Mouse (Mus musculus) cerebellum, adult 2 months (tissue): Measurements from ENCODE around the gene Gm4869.

Experiments used
- CTCF ChIP-seq: fragments of 200-500 bp; IDR thresholded peaks from 2 replicates; pipeline ENCODE4 v1.5.1; 2011; ENCODE audit warnings: low read depth, mild to moderate bottlenecking, control low read depth, low read length, moderate library complexity, borderline replicate concordance; ENCODE audit not compliant: insufficient read depth
- POLR2A ChIP-seq: fragments of 200-500 bp; IDR thresholded peaks from 2 replicates; pipeline ENCODE4 v1.6.1; 2011; ENCODE audit warnings: low read length, control low read depth, borderline replicate concordance; ENCODE audit not compliant: insufficient read depth

GRCm38 (mm10) chr5:140526754-140527153 lies 81.3 kb downstream of the Gm4869 start:
- TF ChIP-seq CTCF (no peak), POLR2A (no peak)
